In the genomic region with DNA sequence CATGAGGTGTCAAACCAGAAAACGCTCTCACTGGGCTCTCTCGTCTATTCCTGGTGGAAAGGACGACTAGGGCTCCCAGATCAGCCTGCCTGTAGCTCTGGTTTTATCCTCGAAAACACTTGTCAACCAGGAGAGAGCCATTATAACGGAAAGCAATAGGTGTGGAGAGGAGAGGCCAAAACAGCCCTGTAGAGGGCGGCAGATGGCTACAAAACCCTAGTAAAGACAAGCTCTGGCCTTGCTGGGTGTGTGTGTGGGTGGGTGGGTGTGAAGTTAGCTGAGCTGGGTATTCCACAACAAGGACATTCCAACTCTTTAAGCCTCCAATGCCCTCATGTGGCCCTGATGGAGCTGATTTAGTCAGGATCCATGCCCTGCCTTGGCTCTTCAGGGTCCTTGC, we compare ENCODE assay signal across 11 mouse cellular contexts. TPM values are rescaled to one million over a fixed set of nuclear protein-coding genes. Genes with fewer than 3 reads are reported as not detected.
DNase-seq lines count a peak whose midpoint lies in the region; ATAC-seq and TF ChIP-seq lines count a peak whose summit lies in the region.
"Had no signal": no experiment of that assay in that cellular context is flagged by ENCODE, and none has a peak within 500 bp of the region (broad histone marks: within the 10 kb centered on the region; RNA-seq: fewer than 3 reads in every experiment).

No protein-coding gene starts in this region.

- H3K4me1 ChIP-seq in forebrain, embryonic 13.5 days: peaks cover 21% of the 10 kb centered on the region
- peaks cover 29% of the 10 kb centered on the region for H3K4me1 ChIP-seq in forebrain, embryonic 10.5 days
- H3K4me1 ChIP-seq in midbrain, embryonic 14.5 days (ENCODE audit: control insufficient read depth, insufficient read depth, low read length): no peaks in the 10 kb centered on the region
- peaks cover 10% of the 10 kb centered on the region for H3K4me1 ChIP-seq in midbrain, embryonic 10.5 days
- H3K4me1 ChIP-seq in intestine, postnatal 0 days (replicated peaks; ENCODE audit: control insufficient read depth, insufficient read depth, low read length): peaks cover 11% of the 10 kb centered on the region; the same call in 1 of the 2 replicates
- H3K4me1 ChIP-seq in midbrain, postnatal 0 days (ENCODE audit: insufficient read depth, low read length): no peaks in the 10 kb centered on the region

- peak; percentile 67 for ATAC-seq in forebrain, embryonic 13.5 days
- no peak for ATAC-seq in midbrain, embryonic 14.5 days (ENCODE audit: low FRiP score, low TSS enrichment)
- ATAC-seq in intestine, postnatal 0 days: no peak
- peak; percentile 57; the same call in 1 of the 2 replicates for ATAC-seq in midbrain, postnatal 0 days (ENCODE audit: low FRiP score)
- ATAC-seq: Patski had no signal

- H3K9ac ChIP-seq in forebrain, embryonic 13.5 days: 0 out of 2 replicates have a peak overlapping the region, but pooled peaks have one; percentile 6
- H3K9ac ChIP-seq in midbrain, embryonic 14.5 days (replicated peaks; ENCODE audit: low read length): no peak overlapping the region
- H3K9ac ChIP-seq in intestine, postnatal 0 days (ENCODE audit: low read depth, low read length): no peak overlapping the region
- no peak overlapping the region for H3K9ac ChIP-seq in midbrain, postnatal 0 days (replicated peaks; ENCODE audit: low read length, poor library complexity, severe bottlenecking)

- no peak overlapping the region for H3K4me3 ChIP-seq in forebrain, embryonic 13.5 days
- no peak overlapping the region for H3K4me3 ChIP-seq in forebrain, embryonic 10.5 days
- no peak overlapping the region for H3K4me3 ChIP-seq in midbrain, embryonic 14.5 days (replicated peaks; ENCODE audit: low read depth, low read length)
- no peak overlapping the region for H3K4me3 ChIP-seq in midbrain, embryonic 10.5 days
- H3K4me3 ChIP-seq in intestine, postnatal 0 days (ENCODE audit: low read depth, low read length): no peak overlapping the region
- no peak overlapping the region for H3K4me3 ChIP-seq in midbrain, postnatal 0 days (ENCODE audit: low read depth, low read length)

- no peak overlapping the region for H3K27ac ChIP-seq in forebrain, embryonic 13.5 days
- H3K27ac ChIP-seq in forebrain, embryonic 10.5 days: no peak overlapping the region
- H3K27ac ChIP-seq in midbrain, embryonic 14.5 days (replicated peaks; ENCODE audit: low read depth, low read length): no peak overlapping the region
- H3K27ac ChIP-seq in midbrain, embryonic 10.5 days (replicated peaks): no peak overlapping the region
- no peak overlapping the region for H3K27ac ChIP-seq in intestine, postnatal 0 days (ENCODE audit: low read depth, low read length)
- no peak overlapping the region for H3K27ac ChIP-seq in midbrain, postnatal 0 days (ENCODE audit: low read depth, low read length)

- H3K4me2 ChIP-seq in forebrain, embryonic 13.5 days: no peak overlapping the region
- no peak overlapping the region for H3K4me2 ChIP-seq in midbrain, embryonic 14.5 days (ENCODE audit: low read length)
- no peak overlapping the region for H3K4me2 ChIP-seq in intestine, postnatal 0 days (replicated peaks; ENCODE audit: low read depth)
- H3K4me2 ChIP-seq in midbrain, postnatal 0 days (ENCODE audit: low read depth, low read length, poor library complexity, severe bottlenecking): no peak overlapping the region

- DNase-seq in forebrain, embryonic 10.5 days (ENCODE audit: extremely low spot score, low spot score): no peak
- DNase-seq in midbrain, embryonic 14.5 days: peak; percentile 70
- no peak for DNase-seq in midbrain, embryonic 10.5 days (ENCODE audit: low spot score)
- peak; percentile 67 to 74 for DNase-seq in cerebellum, postnatal 36 days
- peak; percentile 74 for DNase-seq in midbrain, postnatal 0 days (ENCODE audit: low spot score)
- DNase-seq in ovary, postnatal 10 days (ENCODE audit: low spot score): no peak

- TF ChIP-seq CTCF in intestine, postnatal 0 days (IDR thresholded peaks at IDR 0.05; ENCODE audit: low read depth): peak; percentile 72
- TF ChIP-seq CTCF in midbrain, postnatal 0 days (IDR thresholded peaks at IDR 0.05): peak; percentile 76

- H3K9me3 ChIP-seq in forebrain, embryonic 13.5 days (replicated peaks): no peaks in the 10 kb centered on the region
- H3K9me3 ChIP-seq in forebrain, embryonic 10.5 days: no peaks in the 10 kb centered on the region
- no peaks in the 10 kb centered on the region for H3K9me3 ChIP-seq in midbrain, embryonic 14.5 days (ENCODE audit: control insufficient read depth, low read length)
- H3K9me3 ChIP-seq in midbrain, embryonic 10.5 days (replicated peaks): no peaks in the 10 kb centered on the region
- no peaks in the 10 kb centered on the region for H3K9me3 ChIP-seq in intestine, postnatal 0 days (ENCODE audit: control insufficient read depth)
- no peaks in the 10 kb centered on the region for H3K9me3 ChIP-seq in midbrain, postnatal 0 days (ENCODE audit: low read length)

- WGBS in forebrain, embryonic 13.5 days: 61% methylated on average over 6 of the region's 6 CpGs
- 69% methylated on average over 6 of the region's 6 CpGs for WGBS in forebrain, embryonic 10.5 days
- WGBS in midbrain, embryonic 14.5 days: 62% methylated on average over 6 of the region's 6 CpGs
- WGBS in midbrain, embryonic 10.5 days: 69% methylated on average over 6 of the region's 6 CpGs
- 54% methylated on average over 6 of the region's 6 CpGs for WGBS in intestine, postnatal 0 days
- 57% methylated on average over 6 of the region's 6 CpGs for WGBS in midbrain, postnatal 0 days

- H3K27me3 ChIP-seq in forebrain, embryonic 13.5 days: no peaks in the 10 kb centered on the region
- H3K27me3 ChIP-seq in forebrain, embryonic 10.5 days (ENCODE audit: poor library complexity, severe bottlenecking): no peaks in the 10 kb centered on the region
- no peaks in the 10 kb centered on the region for H3K27me3 ChIP-seq in midbrain, embryonic 14.5 days (ENCODE audit: control insufficient read depth, insufficient read depth, low read length)
- no peaks in the 10 kb centered on the region for H3K27me3 ChIP-seq in midbrain, embryonic 10.5 days (ENCODE audit: low read depth, poor library complexity, severe bottlenecking)
- no peaks in the 10 kb centered on the region for H3K27me3 ChIP-seq in intestine, postnatal 0 days (replicated peaks; ENCODE audit: control insufficient read depth, insufficient read depth, low read length)
- H3K27me3 ChIP-seq in midbrain, postnatal 0 days (ENCODE audit: insufficient read depth, low read length): no peaks in the 10 kb centered on the region
- H3K27me3 ChIP-seq: Patski had no signal

- H3K36me3 ChIP-seq in forebrain, embryonic 13.5 days (ENCODE audit: poor library complexity, severe bottlenecking): peaks cover 80% of the 10 kb centered on the region
- H3K36me3 ChIP-seq in forebrain, embryonic 10.5 days (replicated peaks): peaks cover 96% of the 10 kb centered on the region
- peaks cover 61% of the 10 kb centered on the region for H3K36me3 ChIP-seq in midbrain, embryonic 14.5 days (ENCODE audit: control insufficient read depth, insufficient read depth, low read length)
- peaks cover 89% of the 10 kb centered on the region for H3K36me3 ChIP-seq in midbrain, embryonic 10.5 days
- peaks cover 62% of the 10 kb centered on the region for H3K36me3 ChIP-seq in intestine, postnatal 0 days (ENCODE audit: control insufficient read depth, insufficient read depth)
- peaks cover 49% of the 10 kb centered on the region for H3K36me3 ChIP-seq in midbrain, postnatal 0 days (ENCODE audit: insufficient read depth, low read length)

RNA-seq across cellular contexts. Expression of a gene that starts 9.4 kb away (rescaled TPM):
- 14.2 and 16.3 TPM in 2 replicates for polyA plus RNA-seq in forebrain, embryonic 13.5 days (2015; fragmentation: Nextera tagmentation; extraction: Ambion mirVana)
- 14.5 and 16.3 TPM in 2 replicates for polyA plus RNA-seq in forebrain, embryonic 10.5 days (2016; fragmentation: Nextera tagmentation; extraction: Ambion mirVana)
- 16.9 and 18.4 TPM in 2 replicates for polyA plus RNA-seq in midbrain, embryonic 14.5 days (2014; fragmentation: Nextera tagmentation; extraction: Ambion mirVana)
- 16.8 and 19.1 TPM in 2 replicates for polyA plus RNA-seq in midbrain, embryonic 10.5 days (2016; fragmentation: Nextera tagmentation; extraction: Ambion mirVana)
- 9.7 and 10.1 TPM in 2 replicates for polyA plus RNA-seq in intestine, postnatal 0 days (2015; fragmentation: Nextera tagmentation; extraction: Ambion mirVana)
- total RNA-seq in midbrain, postnatal 0 days (2014; rRNA removed): 39.6 and 45.4 TPM in 2 replicates
- polyA plus RNA-seq in midbrain, postnatal 0 days (2015; fragmentation: Nextera tagmentation; extraction: Ambion mirVana): 9.1 and 9.7 TPM in 2 replicates

RNA-seq across cellular contexts. Expression of a gene that starts 14.1 kb away (rescaled TPM):
- 0.89 and 2.5 TPM in 2 replicates for polyA plus RNA-seq in forebrain, embryonic 13.5 days (2015; fragmentation: Nextera tagmentation; extraction: Ambion mirVana)
- 3.7 and 4.6 TPM in 2 replicates for polyA plus RNA-seq in forebrain, embryonic 10.5 days (2016; fragmentation: Nextera tagmentation; extraction: Ambion mirVana)
- polyA plus RNA-seq in midbrain, embryonic 14.5 days (2014; fragmentation: Nextera tagmentation; extraction: Ambion mirVana): not detected in 2 replicates
- polyA plus RNA-seq in midbrain, embryonic 10.5 days (2016; fragmentation: Nextera tagmentation; extraction: Ambion mirVana): 3.8 and 5.7 TPM in 2 replicates
- 0.38 TPM in 1 of 2 replicates, not detected in the other for polyA plus RNA-seq in intestine, postnatal 0 days (2015; fragmentation: Nextera tagmentation; extraction: Ambion mirVana)
- total RNA-seq in midbrain, postnatal 0 days (2014; rRNA removed): not detected in 2 replicates
- 4.8 and 5.3 TPM in 2 replicates for polyA plus RNA-seq in midbrain, postnatal 0 days (2015; fragmentation: Nextera tagmentation; extraction: Ambion mirVana)
- total RNA-seq: heart, postnatal 14 days; neutrophil, adult 5-6 weeks had no signal

RNA-seq across cellular contexts. Expression of a gene that starts 28.1 kb away (rescaled TPM):
- 18.2 and 20.1 TPM in 2 replicates for polyA plus RNA-seq in forebrain, embryonic 13.5 days (2015; fragmentation: Nextera tagmentation; extraction: Ambion mirVana)
- 4.1 and 4.5 TPM in 2 replicates for polyA plus RNA-seq in forebrain, embryonic 10.5 days (2016; fragmentation: Nextera tagmentation; extraction: Ambion mirVana)
- polyA plus RNA-seq in midbrain, embryonic 14.5 days (2014; fragmentation: Nextera tagmentation; extraction: Ambion mirVana): 38.8 and 42.9 TPM in 2 replicates
- 4.6 and 5.3 TPM in 2 replicates for polyA plus RNA-seq in midbrain, embryonic 10.5 days (2016; fragmentation: Nextera tagmentation; extraction: Ambion mirVana)
- 1.3 and 1.7 TPM in 2 replicates for polyA plus RNA-seq in intestine, postnatal 0 days (2015; fragmentation: Nextera tagmentation; extraction: Ambion mirVana)
- 65.1 and 86.5 TPM in 2 replicates for total RNA-seq in midbrain, postnatal 0 days (2014; rRNA removed)
- 47.9 and 51.3 TPM in 2 replicates for polyA plus RNA-seq in midbrain, postnatal 0 days (2015; fragmentation: Nextera tagmentation; extraction: Ambion mirVana)
- total RNA-seq: neutrophil, adult 5-6 weeks had no signal

RNA-seq across cellular contexts. Expression of a gene that starts 29.7 kb away (rescaled TPM):
- 0.18 and 0.35 TPM in 2 replicates for polyA plus RNA-seq in forebrain, embryonic 13.5 days (2015; fragmentation: Nextera tagmentation; extraction: Ambion mirVana)
- polyA plus RNA-seq in forebrain, embryonic 10.5 days (2016; fragmentation: Nextera tagmentation; extraction: Ambion mirVana): 0.19 and 0.38 TPM in 2 replicates
- 0.47 TPM in 1 of 2 replicates, not detected in the other for polyA plus RNA-seq in midbrain, embryonic 14.5 days (2014; fragmentation: Nextera tagmentation; extraction: Ambion mirVana)
- 0.37 and 0.39 TPM in 2 replicates for polyA plus RNA-seq in midbrain, embryonic 10.5 days (2016; fragmentation: Nextera tagmentation; extraction: Ambion mirVana)
- 0.25 and 0.41 TPM in 2 replicates for polyA plus RNA-seq in intestine, postnatal 0 days (2015; fragmentation: Nextera tagmentation; extraction: Ambion mirVana)
- total RNA-seq in midbrain, postnatal 0 days (2014; rRNA removed): 0.19 and 0.49 TPM in 2 replicates
- 0.38 and 0.77 TPM in 2 replicates for polyA plus RNA-seq in midbrain, postnatal 0 days (2015; fragmentation: Nextera tagmentation; extraction: Ambion mirVana)

RNA-seq across cellular contexts. Expression of a gene that starts 41.4 kb away (rescaled TPM):
- polyA plus RNA-seq in forebrain, embryonic 13.5 days (2015; fragmentation: Nextera tagmentation; extraction: Ambion mirVana): 268 and 274 TPM in 2 replicates
- polyA plus RNA-seq in forebrain, embryonic 10.5 days (2016; fragmentation: Nextera tagmentation; extraction: Ambion mirVana): 286 and 300 TPM in 2 replicates
- 274 and 309 TPM in 2 replicates for polyA plus RNA-seq in midbrain, embryonic 14.5 days (2014; fragmentation: Nextera tagmentation; extraction: Ambion mirVana)
- 308 and 311 TPM in 2 replicates for polyA plus RNA-seq in midbrain, embryonic 10.5 days (2016; fragmentation: Nextera tagmentation; extraction: Ambion mirVana)
- polyA plus RNA-seq in intestine, postnatal 0 days (2015; fragmentation: Nextera tagmentation; extraction: Ambion mirVana): 338 and 383 TPM in 2 replicates
- 97.1 and 106 TPM in 2 replicates for total RNA-seq in midbrain, postnatal 0 days (2014; rRNA removed)
- polyA plus RNA-seq in midbrain, postnatal 0 days (2015; fragmentation: Nextera tagmentation; extraction: Ambion mirVana): 264 and 291 TPM in 2 replicates

Comparison
In these comparisons a context has a peak if more than half of its experiments do, and no peak if none do; other contexts are left out.
1. ATAC-seq: peak in forebrain, embryonic 13.5 days (single experiment) and midbrain, postnatal 0 days (single experiment); none in midbrain, embryonic 14.5 days (single experiment) and intestine, postnatal 0 days (single experiment).
2. DNase-seq: peak in midbrain, embryonic 14.5 days (single experiment), cerebellum, postnatal 36 days (2 of 2) and midbrain, postnatal 0 days (single experiment); none in forebrain, embryonic 10.5 days (single experiment), midbrain, embryonic 10.5 days (single experiment) and ovary, postnatal 10 days (single experiment).